Mouse (Mus musculus) adrenal gland, postnatal 4 days (tissue): ENCODE results near the gene Pirb. TPM values are rescaled to one million over a fixed set of nuclear protein-coding genes. Genes with fewer than 3 reads are reported as not detected.

ENCODE experiments used
- DNase-seq, 2 experiments: peaks; one replicate each; pipeline ENCODE4 v3.0.0; 2021 to 2022; ENCODE audit warnings: low spot score in 2 of 2, mixed read lengths in 2 of 2
- total RNA-seq, 2 experiments: library from RNA; stranded (reverse); gene quantifications; 2 replicates each; pipeline ENCODE4 v1.2.3; 2021

The Pirb gene
- total RNA-seq, 2 experiments from 2014 or later: 2.3 to 2.5 TPM

- DNase-seq: peak; percentile 85 to 92
Measured at GRCm38 (mm10) chr7:3692987-3693808, 27.0 kb downstream of the Pirb start, which contains the start of gene Mboat7. Gene Mboat7 (minus strand): TSS chr7:3693523.

DNA sequence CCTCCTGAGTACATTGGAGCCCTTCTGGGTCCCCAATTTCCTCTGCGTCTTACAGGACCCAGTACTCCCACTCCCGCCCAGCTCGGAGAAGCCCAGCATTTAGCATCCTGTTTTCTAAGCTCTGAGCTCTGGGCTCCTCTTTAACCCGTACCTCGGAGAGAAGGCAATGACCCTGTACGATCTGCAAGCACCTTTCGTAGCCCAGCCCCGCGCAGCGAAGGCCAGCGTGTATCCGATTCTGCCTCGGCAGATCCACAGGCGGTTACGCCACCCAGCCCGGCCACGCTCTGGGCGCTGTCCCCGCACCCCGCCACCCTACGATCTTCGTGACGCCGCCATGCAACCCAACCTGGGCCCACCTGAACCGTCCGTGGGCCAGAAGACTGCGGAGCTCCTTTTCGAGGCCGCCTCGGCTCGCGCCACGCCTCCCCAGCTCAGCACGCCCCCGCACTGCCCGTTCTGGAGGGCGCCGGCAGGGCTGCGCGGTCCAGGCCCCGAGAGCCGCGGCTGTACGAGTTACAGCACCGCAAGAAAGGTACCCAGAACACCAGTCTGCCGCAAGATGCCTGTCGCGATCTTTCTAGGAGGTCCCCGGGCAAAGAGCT, 27.7 kb downstream of the Pirb start, which contains the start of gene Tsen34:
Gene Tsen34, plus strand, starts transcription at position 482 of the 605 bp plus-strand sequence.
- no peak for DNase-seq

GRCm38 (mm10) chr7:3691919-3692318, 28.3 kb downstream of the Pirb start:
- no peak for DNase-seq

GRCm38 (mm10) chr7:3685400-3686187, 34.6 kb downstream of the Pirb start:
- DNase-seq: no peak

DNA sequence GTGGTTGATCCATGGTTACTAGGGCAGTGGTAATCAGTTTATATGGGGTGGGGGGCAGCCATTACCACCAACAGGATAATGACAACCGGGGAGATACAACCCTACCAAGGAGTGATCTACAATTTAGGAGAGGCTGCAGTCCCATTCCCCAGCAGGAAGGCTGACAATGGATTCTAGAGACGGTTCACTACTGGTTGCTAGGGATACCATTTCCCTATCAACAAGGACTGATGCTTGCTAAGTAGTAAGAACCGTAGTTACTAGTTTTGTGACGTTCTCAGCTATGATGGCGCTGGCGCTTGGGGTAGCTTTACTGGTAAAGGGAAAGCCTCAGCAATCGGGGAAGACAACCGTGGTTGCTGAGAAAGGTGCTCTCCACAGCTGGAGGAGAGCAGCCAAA, 35.5 kb downstream of the Pirb start:
- no peak for DNase-seq

GRCm38 (mm10) chr7:3683908-3684550, 36.2 kb downstream of the Pirb start:
- no peak for DNase-seq

GRCm38 (mm10) chr7:3677342-3677741, 42.8 kb downstream of the Pirb start, which contains the start of gene Tmc4:
Gene Tmc4 (minus strand): TSS chr7:3677553.
- no peak for DNase-seq

- DNase-seq: no peak
Measured at GRCm38 (mm10) chr7:3676371-3676770, 43.8 kb downstream of the Pirb start.

GRCm38 (mm10) chr7:3675228-3675548, 45.0 kb downstream of the Pirb start:
- no peak for DNase-seq

- peak; percentile 44 to 68 for DNase-seq
Measured at GRCm38 (mm10) chr7:3674507-3675227, 45.5 kb downstream of the Pirb start.

DNA sequence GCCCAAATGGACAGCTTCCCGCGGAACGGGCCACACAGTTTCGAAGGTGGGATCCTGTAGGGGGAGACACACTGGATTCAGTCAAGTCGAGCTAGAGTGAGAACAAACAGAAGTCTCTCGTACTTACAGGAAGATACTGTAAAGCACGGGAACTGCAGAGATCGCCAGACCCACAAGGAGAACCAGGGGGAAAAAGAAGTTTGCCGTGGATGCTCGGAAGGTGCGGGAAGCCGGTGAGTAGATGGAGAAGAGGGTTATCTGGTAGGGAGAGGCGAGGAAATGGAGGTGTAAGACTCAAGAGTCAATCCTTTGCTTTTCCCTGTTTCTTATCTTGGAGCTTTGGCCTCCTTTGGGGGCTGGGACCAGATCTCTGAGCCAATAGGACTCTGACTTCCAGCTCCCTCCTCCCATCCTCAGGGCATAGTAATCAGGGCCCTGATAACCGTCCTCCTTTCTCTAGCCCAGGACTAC, 53.2 kb downstream of the Pirb start:
- DNase-seq: no peak

DNA sequence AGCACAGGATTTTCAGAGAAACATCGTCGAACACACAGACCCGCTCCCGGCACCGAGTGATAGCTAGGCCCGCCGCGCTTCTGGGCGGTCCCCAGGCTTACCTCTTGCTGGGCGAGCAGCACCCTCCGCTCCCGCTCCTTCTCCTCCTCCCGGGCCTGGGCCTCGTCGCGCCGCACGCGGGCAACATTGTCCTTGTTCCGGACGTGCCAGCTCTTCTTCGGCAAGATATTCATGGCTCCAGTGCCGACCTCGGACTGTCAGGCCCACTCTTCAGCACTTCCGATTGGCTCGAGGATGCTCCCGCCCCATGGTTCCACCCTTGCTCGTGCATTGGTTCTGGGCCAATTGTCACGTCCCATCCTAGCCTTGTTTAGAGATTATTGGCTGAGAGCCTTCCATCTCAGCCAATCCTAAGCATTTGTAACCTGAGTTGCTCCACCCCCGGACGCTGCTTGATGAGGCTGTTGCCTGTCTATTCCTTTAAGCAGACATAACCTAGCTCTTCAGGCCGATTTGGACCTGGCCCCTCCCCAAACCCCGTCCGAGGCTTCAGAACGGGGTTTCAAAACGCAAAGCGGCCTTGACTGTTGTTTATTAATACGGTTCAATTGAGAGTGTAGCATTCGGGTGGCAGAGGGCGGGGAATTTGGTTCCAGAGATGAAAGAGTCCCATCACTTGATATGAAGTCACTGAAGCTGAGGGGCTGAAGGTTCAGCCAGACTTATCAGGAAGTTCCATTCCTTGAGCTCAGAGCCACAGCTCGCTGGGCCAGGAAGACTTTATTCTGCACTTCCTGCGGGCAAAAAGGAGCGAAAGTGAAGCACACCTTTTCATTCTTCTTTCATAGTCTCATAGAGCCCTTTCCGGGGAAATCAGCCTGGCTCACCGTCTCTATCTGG, 54.7 kb downstream of the Pirb start, which contains the start of gene Leng1:
Gene Leng1, minus strand, starts transcription at position 626 of the 900 bp plus-strand sequence.
- peak; percentile 79 to 91 for DNase-seq

GRCm38 (mm10) chr7:3664524-3665214, 55.5 kb downstream of the Pirb start:
- DNase-seq: no peak

Other genes with a start within 250 kb of the Pirb start
- 1 to 10 TPM in 1 of 2 experiments, not detected in 1; 1.0 TPM for gene Tarm1, start 217.8 kb downstream of the Pirb start, total RNA-seq
- under 1 TPM; 0.28 TPM for gene Oscar, start 104.2 kb downstream of the Pirb start, total RNA-seq
- 100 to 1,000 TPM; 536 to 561 TPM for gene Ndufa3, start 103.0 kb downstream of the Pirb start, total RNA-seq
- gene Tfpt, start 90.5 kb downstream of the Pirb start, total RNA-seq: 10 to 100 TPM; 31.8 to 35.5 TPM
- 10 to 100 TPM; 54.7 to 59.0 TPM for gene Prpf31, start 90.4 kb downstream of the Pirb start, total RNA-seq
- 10 to 100 TPM; 65.7 to 68.9 TPM for gene Cnot3, start 75.1 kb downstream of the Pirb start, total RNA-seq
- 10 to 100 TPM in 1 of 2 experiments, 1 to 10 TPM in 1; 9.6 to 10.4 TPM for gene Leng1, start 54.6 kb downstream of the Pirb start, total RNA-seq
- gene Tmc4, start 42.8 kb downstream of the Pirb start, total RNA-seq: 10 to 100 TPM; 11.4 to 17.7 TPM
- gene Tsen34, start 27.5 kb downstream of the Pirb start, total RNA-seq: 100 to 1,000 TPM; 136 to 145 TPM
- 10 to 100 TPM; 67.0 to 68.6 TPM for gene Mboat7, start 26.9 kb downstream of the Pirb start, total RNA-seq
- gene Rps9, start 16.4 kb downstream of the Pirb start, total RNA-seq: 1,000 to 10,000 TPM; 1,269 to 1,279 TPM
- 1 to 10 TPM in 1 of 2 experiments, under 1 TPM in 1; 0.59 to 1.0 TPM for gene Gm15448, start 105.3 kb upstream of the Pirb start, total RNA-seq
- gene Pira2, start 124.7 kb upstream of the Pirb start, total RNA-seq: under 1 TPM; 0.25 to 0.40 TPM
- gene Gm14548, start 177.7 kb upstream of the Pirb start, total RNA-seq: under 1 TPM in 1 of 2 experiments, not detected in 1; 0.56 TPM
- under 1 TPM; 0.65 to 0.67 TPM for gene Lilra6, start 195.1 kb upstream of the Pirb start, total RNA-seq